8 mouse cellular contexts compared by ENCODE assay signal in genomic region chr11:117081165-117082064, GRCm38 (mm10). TPM values are rescaled to one million over a fixed set of nuclear protein-coding genes. Genes with fewer than 3 reads are reported as not detected.
A peak's percentile ranks its signal among the peaks of the same experiment; 100 is the strongest.
DNase-seq lines count a peak whose midpoint lies in the region; ATAC-seq lines count a peak whose summit lies in the region.

No protein-coding gene starts in this region.

- ATAC-seq in embryonic facial prominence, embryonic 11.5 days (replicated peaks; ENCODE audit: insufficient number of reproducible peaks, low FRiP score, low TSS enrichment, low read depth) = peak; percentile 71; the same call in 1 of the 2 replicates
- ATAC-seq in limb, embryonic 11.5 days (ENCODE audit: insufficient number of reproducible peaks, low FRiP score, low TSS enrichment, low read depth) = peak; percentile 38; the same call in 1 of the 2 replicates
- ATAC-seq in midbrain, embryonic 12.5 days (ENCODE audit: low FRiP score, low read depth) = 0 out of 2 replicates have a peak, but pooled peaks have one; percentile 38

- peaks cover 5% of the 10 kb centered on the region for H3K36me3 ChIP-seq in embryonic facial prominence, embryonic 11.5 days (replicated peaks; ENCODE audit: control insufficient read depth, insufficient read depth, low read depth, low read length)
- peaks cover 6% of the 10 kb centered on the region for H3K36me3 ChIP-seq in limb, embryonic 11.5 days (ENCODE audit: control insufficient read depth, insufficient read depth, low read length)
- H3K36me3 ChIP-seq in midbrain, embryonic 12.5 days = peaks cover 36% of the 10 kb centered on the region

- WGBS in embryonic facial prominence, embryonic 11.5 days = 38% methylated on average over 16 of the region's 16 CpGs
- WGBS in limb, embryonic 11.5 days = 33% methylated on average over 16 of the region's 16 CpGs
- WGBS in midbrain, embryonic 12.5 days = 35% methylated on average over 16 of the region's 16 CpGs

- no peaks in the 10 kb centered on the region for H3K9me3 ChIP-seq in embryonic facial prominence, embryonic 11.5 days (replicated peaks; ENCODE audit: control insufficient read depth, low read length)
- no peaks in the 10 kb centered on the region for H3K9me3 ChIP-seq in limb, embryonic 11.5 days (ENCODE audit: control insufficient read depth, low read length)
- H3K9me3 ChIP-seq in midbrain, embryonic 12.5 days = no peaks in the 10 kb centered on the region

- H3K4me2 ChIP-seq in embryonic facial prominence, embryonic 11.5 days (ENCODE audit: low read depth, low read length) = peak overlapping the region; percentile 13; the same call in 1 of the 2 replicates
- no peak overlapping the region for H3K4me2 ChIP-seq in limb, embryonic 11.5 days (ENCODE audit: low read depth, severe bottlenecking)
- peak overlapping the region; percentile 32 for H3K4me2 ChIP-seq in midbrain, embryonic 12.5 days (replicated peaks)

- H3K27ac ChIP-seq in embryonic facial prominence, embryonic 11.5 days (replicated peaks; ENCODE audit: low read depth, low read length) = no peak overlapping the region; the same call in 1 of the 2 replicates
- peak overlapping the region; percentile 48; the same call in 1 of the 2 replicates for H3K27ac ChIP-seq in limb, embryonic 11.5 days (replicated peaks; ENCODE audit: low read depth, low read length)
- H3K27ac ChIP-seq in midbrain, embryonic 12.5 days (replicated peaks) = peak overlapping the region; percentile 58

- H3K27me3 ChIP-seq in embryonic facial prominence, embryonic 11.5 days (ENCODE audit: control insufficient read depth, insufficient read depth, low read length) = no peaks in the 10 kb centered on the region
- H3K27me3 ChIP-seq in limb, embryonic 11.5 days (ENCODE audit: control insufficient read depth, insufficient read depth, low read length) = no peaks in the 10 kb centered on the region
- H3K27me3 ChIP-seq in midbrain, embryonic 12.5 days = no peaks in the 10 kb centered on the region

- H3K9ac ChIP-seq in embryonic facial prominence, embryonic 11.5 days (replicated peaks; ENCODE audit: low read length) = no peak overlapping the region
- H3K9ac ChIP-seq in limb, embryonic 11.5 days (ENCODE audit: low read length) = no peak overlapping the region
- peak overlapping the region; percentile 28; the same call in 1 of the 2 replicates for H3K9ac ChIP-seq in midbrain, embryonic 12.5 days (replicated peaks)

- H3K4me3 ChIP-seq in embryonic facial prominence, embryonic 11.5 days (ENCODE audit: low read depth, low read length) = no peak overlapping the region
- H3K4me3 ChIP-seq in limb, embryonic 11.5 days (ENCODE audit: low read depth, low read length) = no peak overlapping the region
- 0 out of 2 replicates have a peak overlapping the region, but pooled peaks have one; percentile 10 for H3K4me3 ChIP-seq in midbrain, embryonic 12.5 days

- H3K4me1 ChIP-seq in embryonic facial prominence, embryonic 11.5 days (ENCODE audit: control insufficient read depth, insufficient read depth, low read length) = no peaks in the 10 kb centered on the region; the same call in 1 of the 2 replicates
- peaks cover 16% of the 10 kb centered on the region for H3K4me1 ChIP-seq in limb, embryonic 11.5 days (ENCODE audit: control insufficient read depth, insufficient read depth, low read length)
- peaks cover 21% of the 10 kb centered on the region for H3K4me1 ChIP-seq in midbrain, embryonic 12.5 days

- DNase-seq in 3134 (ENCODE audit: extremely low read depth, insufficient read length, low spot score) = peak; percentile 84
- peak; percentile 87 for DNase-seq in adrenal gland, postnatal 14 days
- peak; percentile 88 for DNase-seq in embryonic facial prominence, embryonic 11.5 days (ENCODE audit: low spot score)
- DNase-seq in heart, adult 11 months = peak; percentile 99
- DNase-seq in kidney, adult 11 months = peak; percentile 90
- DNase-seq in limb, embryonic 11.5 days (ENCODE audit: low spot score) = peak; percentile 79
- peak; percentile 96 for DNase-seq in skeletal muscle tissue, adult 2 months (ENCODE audit: low read depth, low spot score)

RNA-seq across cellular contexts. Expression of gene Sec14l1, which starts 33.6 kb away (rescaled TPM):
- 119 TPM in 2 replicates for total RNA-seq in adrenal gland, postnatal 14 days (2021)
- polyA plus RNA-seq in embryonic facial prominence, embryonic 11.5 days (2014; fragmentation: Nextera tagmentation; extraction: Ambion mirVana) = 25.4 and 28.3 TPM in 2 replicates
- polyA plus RNA-seq in limb, embryonic 11.5 days (2014; fragmentation: Nextera tagmentation; extraction: Ambion mirVana) = 28.1 and 29.7 TPM in 2 replicates
- 63.7 and 68.9 TPM in 2 replicates for polyA plus RNA-seq in midbrain, embryonic 12.5 days (2016; fragmentation: Nextera tagmentation; extraction: Ambion mirVana)
